Mouse (Mus musculus): ENCODE results near the gene Bach2.

Gene Bach2

GRCm38 (mm10) chr4:32365144-32365907 lies 126.7 kb downstream of the Bach2 start:
- DNase-seq, result no peak

- DNase-seq, result no peak
These were observed 127.6 kb downstream of the Bach2 start for GRCm38 (mm10) chr4:32366176-32366575.

GRCm38 (mm10) chr4:32368345-32368744 lies 129.7 kb downstream of the Bach2 start:
- no peak for DNase-seq

- no peak for DNase-seq
These were observed 134.5 kb downstream of the Bach2 start for GRCm38 (mm10) chr4:32373085-32373484.

GRCm38 (mm10) chr4:32373527-32373926 lies 134.9 kb downstream of the Bach2 start:
- no peak for DNase-seq

GRCm38 (mm10) chr4:32374751-32375582 lies 136.4 kb downstream of the Bach2 start:
- no peak for DNase-seq

- DNase-seq, result no peak
These were observed 137.3 kb downstream of the Bach2 start for GRCm38 (mm10) chr4:32375721-32376526.

GRCm38 (mm10) chr4:32376527-32376948 lies 137.9 kb downstream of the Bach2 start:
- DNase-seq, result no peak

GRCm38 (mm10) chr4:32379140-32379539 lies 140.5 kb downstream of the Bach2 start:
- no peak for DNase-seq

GRCm38 (mm10) chr4:32381666-32382381 lies 143.2 kb downstream of the Bach2 start:
- DNase-seq, result no peak

GRCm38 (mm10) chr4:32385121-32385520 lies 146.5 kb downstream of the Bach2 start:
- DNase-seq, result no peak

- no peak for DNase-seq
These were observed 147.0 kb downstream of the Bach2 start for GRCm38 (mm10) chr4:32385623-32386022.

GRCm38 (mm10) chr4:32386346-32386745 lies 147.7 kb downstream of the Bach2 start:
- DNase-seq, result no peak

- no peak for DNase-seq
These were observed 148.3 kb downstream of the Bach2 start for GRCm38 (mm10) chr4:32386931-32387330.

GRCm38 (mm10) chr4:32387479-32388240 lies 149.1 kb downstream of the Bach2 start:
- DNase-seq, result peak; percentile 39 to 64

GRCm38 (mm10) chr4:32388564-32388963 lies 150.0 kb downstream of the Bach2 start:
- DNase-seq, result no peak

- no peak for DNase-seq
These were observed 150.7 kb downstream of the Bach2 start for GRCm38 (mm10) chr4:32389107-32389800.

GRCm38 (mm10) chr4:32391260-32391659 lies 152.7 kb downstream of the Bach2 start:
- DNase-seq, result no peak

- no peak for DNase-seq
These were observed 154.6 kb downstream of the Bach2 start for GRCm38 (mm10) chr4:32393226-32393625.

- no peak for DNase-seq
These were observed 155.3 kb downstream of the Bach2 start for GRCm38 (mm10) chr4:32393951-32394350.

GRCm38 (mm10) chr4:32394850-32395249 lies 156.2 kb downstream of the Bach2 start:
- DNase-seq, result no peak
